Mouse (Mus musculus) liver, postnatal 0 days (tissue): ENCODE measurements around the gene Mrnip. TPM values are rescaled to one million over a fixed set of nuclear protein-coding genes. Genes with fewer than 3 reads are reported as not detected.
A peak's percentile ranks its signal among the peaks of the same experiment; 100 is the strongest.

Experiments used
- ATAC-seq: fragments of 200-750 bp; cut with Nextera tagmentation; 2 replicates; pipeline ENCODE4 v1.8.0; 2017; ENCODE audit warnings: mild to moderate bottlenecking, moderate library complexity
- DNase-seq: peaks from one replicate; pipeline ENCODE4 v3.0.0-alpha.2; 2016
- H3K27ac ChIP-seq: fragments of 300-500 bp; sonication (generic); 2 replicates; pipeline ENCODE4 v1.5.1; 2014; ENCODE audit warnings: antibody characterized with exemption, moderate library complexity, mild to moderate bottlenecking, low read depth
- H3K27me3 ChIP-seq: fragments of 300-500 bp; sonication (generic); 2 replicates; pipeline ENCODE4 v1.6.1; 2014; ENCODE audit warnings: low read length, control low read depth, mixed read lengths; ENCODE audit not compliant: insufficient read depth
- H3K36me3 ChIP-seq: fragments of 300-500 bp; sonication (generic); replicated peaks from 2 replicates; pipeline ENCODE4 v1.6.1; 2014; ENCODE audit warnings: mild to moderate bottlenecking, control low read depth, low read length, moderate library complexity, mixed read lengths; ENCODE audit not compliant: insufficient read depth
- H3K4me1 ChIP-seq: fragments of 300-500 bp; sonication (generic); 2 replicates; pipeline ENCODE4 v1.6.1; 2014; ENCODE audit warnings: antibody characterized with exemption, mild to moderate bottlenecking, control low read depth; ENCODE audit not compliant: insufficient read depth
- H3K4me2 ChIP-seq: fragments of 300-500 bp; sonication (generic); 2 replicates; pipeline ENCODE4 v1.6.1; 2014; ENCODE audit warnings: low read depth, mild to moderate bottlenecking, low read length, moderate library complexity, mixed read lengths
- H3K4me3 ChIP-seq: fragments of 300-500 bp; sonication (generic); 2 replicates; pipeline ENCODE4 v1.5.1; 2014; ENCODE audit warnings: low read depth, low read length
- H3K9ac ChIP-seq: fragments of 300-500 bp; sonication (generic); replicated peaks from 2 replicates; pipeline ENCODE4 v1.6.1; 2014; ENCODE audit warnings: mild to moderate bottlenecking, moderate library complexity
- H3K9me3 ChIP-seq: fragments of 300-500 bp; sonication (generic); 2 replicates; pipeline ENCODE4 v1.6.1; 2016; ENCODE audit warnings: mild to moderate bottlenecking, control low read depth, low read length, mixed read lengths
- CTCF ChIP-seq: sonication (generic); IDR thresholded peaks from 2 replicates; pipeline ENCODE4 v1.5.1; 2016; ENCODE audit warnings: antibody characterized with exemption, low read depth
- EP300 ChIP-seq: IDR thresholded peaks from 2 replicates; pipeline ENCODE4 v1.6.1; 2016; ENCODE audit warnings: antibody characterized with exemption, low read depth, mild to moderate bottlenecking
- WGBS: fragments of 180-500 bp; shearing (Covaris S2); extraction: QIAGEN DNeasy Blood & Tissue Kit; methylation state at CpG from one replicate; pipeline ENCODE4 v1.1.7; 2014; ENCODE audit not compliant: insufficient replicate concordance; 5-methylcytosine and 5-hydroxymethylcytosine counted together
- polyA plus RNA-seq: library from polyadenylated mRNA; unstranded; fragments of >200 nt; fragmentation: Nextera tagmentation; extraction: Ambion mirVana; gene quantifications from 2 replicates; pipeline ENCODE4 v1.2.1, GENCODE M21; 2015

The Mrnip gene
- polyA plus RNA-seq, 1 experiment from 2014 or later: 5.0 TPM

DNA sequence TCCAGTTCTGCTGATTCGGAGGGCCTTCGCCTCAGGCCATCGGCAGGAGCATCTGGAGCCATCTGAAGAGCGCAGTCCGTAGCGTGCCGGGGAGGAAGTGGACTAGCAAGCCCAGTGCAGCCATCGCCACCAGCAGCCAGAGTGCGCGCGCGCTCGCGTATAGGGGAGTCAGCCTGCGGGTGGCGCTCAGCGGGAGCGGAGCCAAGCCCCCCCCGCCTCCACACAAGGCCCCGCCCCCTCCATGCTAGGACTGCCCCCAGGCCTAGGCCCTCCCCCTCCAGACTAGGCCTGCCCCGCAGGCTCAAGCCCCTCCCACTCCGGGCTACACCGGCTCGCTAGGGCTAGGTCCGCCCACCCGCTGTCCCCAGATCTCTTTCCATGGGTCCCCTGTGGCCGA, 62.3 kb downstream of the Mrnip start:
- peaks cover 27% of the 10 kb centered on the region for H3K4me1 ChIP-seq
- under 1% methylated on average over 25 of the region's 27 CpGs for WGBS
- no peaks in the 10 kb centered on the region for H3K9me3 ChIP-seq
- ATAC-seq: peak; percentile 94
- H3K9ac ChIP-seq: peak overlapping the region; percentile 66
- peaks cover 39% of the 10 kb centered on the region for H3K36me3 ChIP-seq
- no peaks in the 10 kb centered on the region for H3K27me3 ChIP-seq
- DNase-seq: peak; percentile 96
- H3K4me2 ChIP-seq: peak overlapping the region; percentile 100
- H3K27ac ChIP-seq: no peak overlapping the region
- TF ChIP-seq CTCF (peak; percentile 67), EP300 (no peak)
- peak overlapping the region; percentile 73 for H3K4me3 ChIP-seq

DNA sequence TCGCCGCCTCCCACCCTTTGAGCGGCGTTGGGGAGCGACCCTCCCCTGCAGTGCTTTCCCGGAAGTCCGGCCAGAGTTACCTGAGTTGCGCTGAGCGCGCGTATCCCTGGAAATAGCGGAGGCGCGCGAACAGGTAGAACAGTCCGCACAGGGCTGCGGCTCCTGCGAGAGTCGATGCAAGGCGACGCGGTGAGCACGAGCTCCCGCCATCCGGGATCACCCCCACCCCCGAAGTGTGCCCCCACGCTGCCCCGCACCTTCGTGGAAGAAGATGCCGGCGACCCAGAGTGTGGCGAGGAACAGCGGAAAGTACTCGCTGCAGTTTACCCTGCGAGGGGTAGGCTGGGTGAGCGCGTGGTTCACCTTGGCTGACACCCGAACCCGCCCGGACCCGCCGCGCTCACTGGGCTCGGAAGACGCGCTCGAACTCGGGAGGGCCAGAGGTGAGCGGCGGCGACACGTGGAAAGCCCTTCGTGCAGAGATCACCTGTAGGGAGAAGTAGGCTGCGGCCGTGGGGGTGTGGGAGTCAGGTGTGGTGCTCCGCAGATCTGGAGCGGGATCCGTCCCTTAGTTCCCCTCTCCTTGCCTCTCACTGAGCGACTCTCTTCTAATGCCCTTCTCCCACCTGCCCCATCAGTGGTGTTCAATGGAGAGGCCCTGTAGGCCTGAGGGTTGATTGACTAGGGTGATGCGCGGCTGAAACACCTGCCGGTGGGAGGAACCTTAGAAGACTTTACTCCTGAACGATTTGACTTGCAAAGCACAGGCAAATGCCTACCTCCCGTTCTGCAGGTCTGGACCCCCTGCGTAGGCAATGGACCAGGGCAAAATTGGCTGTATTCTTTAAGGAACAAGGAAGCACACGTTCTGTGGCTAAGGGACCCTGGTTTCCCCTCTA, 62.9 kb downstream of the Mrnip start:
- no peak overlapping the region for H3K27ac ChIP-seq
- peak overlapping the region; percentile 100 for H3K4me2 ChIP-seq
- no peak for TF ChIP-seq CTCF
- peak overlapping the region; percentile 73 for H3K4me3 ChIP-seq
- H3K4me1 ChIP-seq: peaks cover 27% of the 10 kb centered on the region
- no peaks in the 10 kb centered on the region for H3K9me3 ChIP-seq
- DNase-seq (peak; percentile 61), ATAC-seq (peak; percentile 61)
- H3K9ac ChIP-seq: peak overlapping the region; percentile 66
- peaks cover 32% of the 10 kb centered on the region for H3K36me3 ChIP-seq
- 3% methylated on average over 63 of the region's 66 CpGs for WGBS
- no peaks in the 10 kb centered on the region for H3K27me3 ChIP-seq

GRCm38 (mm10) chr11:50238324-50238723, 64.1 kb downstream of the Mrnip start, which contains the start of gene Ltc4s:
Ltc4s (minus strand) TSS chr11:50238616.
- H3K27ac ChIP-seq: no peak within 1 kb of the TSS
- TF ChIP-seq CTCF (no peak), EP300 (no peak)
- H3K27me3 ChIP-seq: no peaks in the 10 kb centered on the region
- H3K4me2 ChIP-seq: peak within 1 kb of the TSS; percentile 100
- H3K4me1 ChIP-seq: peaks cover 27% of the 10 kb centered on the region
- 20% methylated on average over 10 of the region's 10 CpGs for WGBS
- DNase-seq: peak; percentile 43
- H3K9me3 ChIP-seq: no peaks in the 10 kb centered on the region
- peak within 1 kb of the TSS; percentile 66; the same call in 1 of the 2 replicates for H3K9ac ChIP-seq
- H3K4me3 ChIP-seq: peak within 1 kb of the TSS; percentile 73
- ATAC-seq: no peak
- H3K36me3 ChIP-seq: peaks cover 21% of the 10 kb centered on the region

GRCm38 (mm10) chr11:50238821-50239791, 64.9 kb downstream of the Mrnip start:
- Histone ChIP-seq H3K36me3 (peaks cover 13% of the 10 kb centered on the region), H3K9me3 (no peaks in the 10 kb centered on the region), H3K9ac (no peak overlapping the region), H3K4me3 (no peak overlapping the region), H3K27ac (no peak overlapping the region), H3K4me1 (peaks cover 27% of the 10 kb centered on the region), H3K27me3 (no peaks in the 10 kb centered on the region), H3K4me2 (no peak overlapping the region)
- no peak for ATAC-seq
- no peak for DNase-seq
- TF ChIP-seq EP300 (no peak), CTCF (no peak)
- 69% methylated on average over 9 of the region's 9 CpGs for WGBS

GRCm38 (mm10) chr11:50240235-50240911, 66.1 kb downstream of the Mrnip start:
- no peak; the same call in 1 of the 2 replicates for TF ChIP-seq EP300
- no peak for TF ChIP-seq CTCF
- ATAC-seq (no peak), DNase-seq (no peak)
- Histone ChIP-seq H3K36me3 (peaks cover under 1% of the 10 kb centered on the region; the same call in 1 of the 2 replicates), H3K9me3 (no peaks in the 10 kb centered on the region), H3K27ac (no peak overlapping the region), H3K9ac (no peak overlapping the region), H3K4me1 (peaks cover 27% of the 10 kb centered on the region), H3K27me3 (no peaks in the 10 kb centered on the region), H3K4me2 (no peak overlapping the region), H3K4me3 (no peak overlapping the region)
- WGBS: 30% methylated on average over 7 of the region's 7 CpGs
